Mouse (Mus musculus) cerebellum, adult 18-20 months (tissue): ENCODE results near the gene Pcgf6.
A peak's percentile ranks its signal among the peaks of the same experiment; 100 is the strongest.

Experiments
- DNase-seq, 2 experiments: peaks; one replicate each; pipeline ENCODE4 v3.0.0; 2021

Gene Pcgf6

GRCm38 (mm10) chr19:47050271-47051032, at the start of gene Pcgf6:
TSS of gene Pcgf6 (minus strand) at chr19:47050906.
- DNase-seq: peak; percentile 92 to 93

DNA sequence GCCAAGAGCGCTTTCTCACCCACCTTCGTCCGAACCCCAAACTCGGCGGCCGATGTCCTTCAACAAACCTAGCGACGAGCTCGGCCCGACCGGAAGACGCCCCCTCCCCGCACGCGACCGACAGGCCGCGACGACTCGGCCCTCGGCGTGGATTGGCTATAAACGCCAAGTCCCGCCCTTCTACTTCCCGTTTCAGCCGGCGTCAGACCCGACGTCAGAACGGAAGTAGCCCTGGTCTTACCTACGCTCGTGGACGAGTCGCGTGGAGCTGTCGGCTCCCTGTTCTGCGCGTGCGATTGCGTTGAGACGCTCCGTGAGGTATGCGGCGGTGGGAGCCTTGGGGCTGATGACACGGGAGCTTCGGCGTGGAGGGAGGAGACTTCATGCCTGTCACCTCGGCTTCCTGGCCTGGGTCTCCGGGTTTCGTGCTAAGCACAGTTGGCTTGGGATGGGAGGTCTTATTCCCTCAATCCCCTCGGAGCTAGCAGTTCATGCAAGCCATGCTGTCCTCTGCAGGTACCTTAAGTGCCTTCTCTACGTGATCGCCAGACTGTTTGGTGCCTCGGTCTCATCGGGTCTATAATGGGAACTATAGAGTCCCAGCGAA, 39.9 kb upstream of the Pcgf6 start, which contains the start of the genes Usmg5 and Pdcd11:
Gene Usmg5, minus strand, starts transcription at position 98 of the 607 bp plus-strand sequence.
Gene Pdcd11, plus strand, starts transcription at position 219 of the 607 bp plus-strand sequence.
- DNase-seq: peak; percentile 97 to 98

DNA sequence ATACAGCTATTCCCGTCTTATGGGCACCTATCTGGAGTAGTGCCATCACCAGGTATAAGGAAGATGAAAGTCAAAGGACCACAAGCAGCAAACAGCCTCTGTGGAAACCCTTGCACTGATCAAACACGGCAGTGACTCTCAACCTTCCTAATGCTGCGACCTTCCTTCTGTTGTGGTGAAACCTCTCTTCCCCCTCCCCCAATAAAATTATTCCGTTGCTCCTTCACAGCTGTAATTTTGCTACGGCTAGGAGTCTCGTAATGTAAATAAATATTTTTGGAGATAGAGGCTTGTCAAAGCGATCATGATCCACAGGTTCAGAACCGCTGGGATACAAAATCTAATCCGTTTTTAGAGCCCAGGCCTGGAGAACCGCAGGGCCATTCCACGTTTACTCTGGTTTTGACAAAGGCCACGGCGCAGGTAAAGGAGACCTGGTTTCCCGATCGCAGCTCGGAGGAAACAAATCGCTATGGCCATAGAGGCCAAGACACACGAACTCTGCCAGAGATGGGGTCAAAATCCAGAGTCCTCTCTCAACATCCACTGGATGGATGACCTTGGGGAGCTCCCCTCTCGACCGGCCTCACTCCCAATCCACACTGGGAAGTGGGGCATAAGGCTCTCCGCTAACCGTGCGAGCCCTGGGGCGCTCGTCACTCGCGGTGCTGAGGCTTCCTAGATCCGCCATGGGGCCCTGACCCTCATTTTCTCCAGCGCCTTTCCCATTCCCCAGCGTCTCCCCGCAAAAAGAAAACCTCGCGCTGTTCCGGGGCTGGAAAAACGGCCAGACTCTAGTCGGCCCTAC, 39.2 kb upstream of the Pcgf6 start:
- DNase-seq: no peak

DNA sequence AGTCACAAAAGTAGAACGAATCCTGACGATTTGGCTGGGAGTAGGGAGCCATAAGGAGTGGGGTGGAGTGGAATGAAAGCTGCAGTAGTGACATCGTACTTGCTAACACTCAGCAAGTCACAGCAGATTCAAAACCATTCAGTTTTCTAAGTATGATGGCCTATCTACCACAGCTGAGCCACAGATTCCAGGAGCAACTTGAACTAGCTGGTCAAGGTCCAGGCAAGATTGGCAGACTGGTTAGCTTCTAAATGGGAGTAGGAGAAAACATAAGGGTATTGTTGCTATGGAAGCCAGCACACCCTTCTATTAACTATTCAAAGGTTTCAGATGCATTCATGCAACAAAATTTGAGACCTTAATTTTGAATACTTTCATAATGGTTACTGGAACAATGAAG, 37.5 kb upstream of the Pcgf6 start:
- no peak for DNase-seq

DNA sequence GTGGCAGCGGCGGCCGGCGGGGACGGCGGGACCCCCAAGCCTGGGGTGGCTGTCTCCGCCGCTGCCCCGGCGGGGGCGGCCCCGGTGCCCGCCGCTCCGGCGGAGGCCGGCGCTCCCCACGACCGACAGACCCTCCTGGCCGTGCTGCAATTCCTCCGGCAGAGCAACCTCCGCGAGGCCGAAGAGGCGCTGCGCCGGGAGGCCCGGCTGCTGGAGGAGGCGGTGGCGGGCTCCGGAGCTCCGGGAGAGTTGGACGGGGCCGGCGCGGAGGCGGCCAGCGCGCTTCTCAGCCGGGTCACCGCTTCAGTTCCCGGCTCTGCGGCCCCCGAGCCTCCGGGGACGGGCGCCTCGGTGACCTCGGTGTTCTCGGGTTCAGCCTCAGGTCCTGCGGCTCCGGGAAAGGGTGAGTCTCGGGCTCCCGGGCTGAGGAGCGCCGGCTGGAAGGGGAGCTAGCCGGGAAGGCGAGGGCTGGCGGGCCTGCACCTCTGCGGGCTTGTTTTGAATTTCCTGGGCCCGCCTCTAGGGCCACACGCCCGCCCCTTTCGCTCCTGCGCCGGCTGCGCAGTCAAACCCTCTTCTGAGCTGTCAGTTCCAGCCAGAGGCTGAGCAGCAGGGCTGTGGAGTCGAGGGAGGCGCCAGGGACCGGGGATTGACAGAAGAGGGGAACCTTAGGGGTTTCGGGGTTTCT, 17.4 kb upstream of the Pcgf6 start:
- DNase-seq: peak; percentile 82

- peak; percentile 97 to 98 for DNase-seq
These were observed 16.6 kb upstream of the Pcgf6 start, which contains the start of gene Taf5 for GRCm38 (mm10) chr19:47067096-47067882. TSS of gene Taf5 (plus strand) at chr19:47067746.

GRCm38 (mm10) chr19:47065860-47066259, 15.2 kb upstream of the Pcgf6 start:
- no peak for DNase-seq

DNA sequence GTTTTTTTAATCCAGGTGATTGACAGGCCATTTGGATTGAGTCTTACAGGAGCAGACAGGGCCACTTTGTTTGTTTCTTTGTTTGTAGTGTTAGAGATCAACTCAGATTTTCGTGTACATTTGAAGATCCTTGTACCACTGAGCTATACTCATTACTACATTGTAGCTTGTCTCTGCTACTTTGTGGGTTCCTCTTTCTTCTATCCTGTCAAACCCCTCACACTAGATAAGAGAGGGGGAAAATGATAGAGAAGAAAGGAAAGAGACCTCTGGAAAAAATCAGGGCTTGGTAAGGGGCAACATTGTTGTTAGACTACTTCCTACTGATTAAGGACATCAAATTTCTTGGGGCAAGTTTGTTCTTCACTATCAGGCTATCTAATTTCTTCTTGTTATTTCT, 7.0 kb upstream of the Pcgf6 start:
- no peak for DNase-seq

DNA sequence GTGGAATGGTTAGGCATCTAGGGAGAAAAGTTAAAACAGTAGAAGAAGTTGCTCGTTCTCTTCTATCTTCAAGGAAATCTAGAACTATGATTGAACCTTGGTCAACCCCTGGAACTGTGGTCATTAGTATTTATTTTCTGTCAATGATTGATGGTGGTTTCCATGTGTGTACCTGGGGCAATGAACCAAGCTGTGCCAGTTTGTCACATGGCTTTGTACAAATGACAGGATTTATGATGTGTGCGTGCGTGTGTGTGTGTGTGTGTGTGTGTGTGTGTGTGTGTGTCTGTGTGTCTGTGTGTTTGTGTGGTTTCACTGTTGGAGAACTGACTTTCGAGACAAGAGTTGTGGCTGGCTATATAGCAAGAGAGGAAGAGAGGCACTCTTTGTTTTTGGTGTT, 2.8 kb upstream of the Pcgf6 start:
- no peak for DNase-seq

GRCm38 (mm10) chr19:47052927-47053326, 2.2 kb upstream of the Pcgf6 start:
- no peak for DNase-seq

DNA sequence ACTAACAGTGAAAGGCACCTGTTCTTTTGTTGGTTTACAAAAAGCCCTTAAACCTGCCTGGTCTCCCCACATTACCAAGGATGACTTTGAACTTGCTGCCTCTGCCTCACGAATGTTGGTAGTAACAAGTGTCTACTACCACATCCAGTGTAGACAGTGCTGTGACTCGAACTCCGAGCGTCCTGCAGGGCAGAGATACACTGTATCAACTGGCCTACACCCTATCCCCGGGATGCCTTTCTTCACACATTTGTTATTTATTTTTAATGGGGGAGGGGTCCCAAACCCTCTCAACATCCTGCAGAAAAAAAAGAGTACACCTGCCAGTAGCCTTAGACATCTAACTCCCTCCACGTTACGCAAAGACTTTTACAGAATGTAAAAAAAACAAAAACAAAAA, 866 bp downstream of the Pcgf6 start:
- DNase-seq: no peak

DNA sequence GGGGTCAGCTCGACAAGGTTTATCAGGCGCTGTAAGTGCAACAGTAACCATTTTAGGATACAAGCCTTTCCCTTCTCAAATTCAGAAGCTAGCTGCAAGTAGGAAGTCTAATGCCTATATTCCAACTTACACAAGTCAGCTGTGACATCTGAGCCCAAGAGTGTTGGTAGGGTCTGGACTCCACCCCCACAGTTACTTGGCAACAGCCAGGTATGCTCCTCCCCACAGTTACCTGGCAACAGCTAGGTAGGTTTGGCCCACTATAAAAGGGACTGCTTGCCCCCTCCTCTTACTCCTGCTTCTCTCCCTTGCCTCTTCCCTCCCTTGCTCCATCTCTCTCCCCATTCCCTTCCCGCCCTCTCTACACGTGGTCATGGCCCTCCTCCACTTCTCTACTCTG, 1.6 kb downstream of the Pcgf6 start:
- no peak for DNase-seq

DNA sequence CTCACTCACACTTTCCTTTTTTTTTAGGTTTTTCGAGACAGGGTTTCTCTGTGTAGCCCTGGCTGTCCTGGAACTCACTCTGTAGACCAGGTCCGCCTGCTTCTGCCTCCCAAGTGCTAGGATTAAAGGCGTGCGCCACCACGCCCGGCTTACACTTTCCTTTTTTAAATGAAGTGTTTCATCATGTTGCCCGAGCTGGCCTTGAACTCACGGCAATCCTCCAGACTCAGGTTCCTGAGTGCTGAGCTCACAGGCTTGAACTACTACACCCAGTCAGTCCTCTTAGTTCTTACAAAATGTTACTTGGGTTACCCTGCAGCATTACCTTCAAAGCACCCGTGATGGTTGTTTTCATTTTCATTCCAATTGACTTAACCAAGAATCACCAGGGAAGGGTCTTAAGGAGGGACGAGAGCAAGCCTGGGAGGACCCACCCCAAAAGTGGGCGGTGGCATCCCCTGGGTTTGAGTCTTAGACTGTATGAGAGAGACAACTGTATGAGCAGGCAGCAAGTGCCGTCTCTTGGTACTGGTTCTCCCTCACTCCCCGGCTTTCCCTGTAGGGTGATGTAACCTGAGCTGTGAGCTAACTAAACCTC, 3.4 kb downstream of the Pcgf6 start:
- no peak for DNase-seq

DNA sequence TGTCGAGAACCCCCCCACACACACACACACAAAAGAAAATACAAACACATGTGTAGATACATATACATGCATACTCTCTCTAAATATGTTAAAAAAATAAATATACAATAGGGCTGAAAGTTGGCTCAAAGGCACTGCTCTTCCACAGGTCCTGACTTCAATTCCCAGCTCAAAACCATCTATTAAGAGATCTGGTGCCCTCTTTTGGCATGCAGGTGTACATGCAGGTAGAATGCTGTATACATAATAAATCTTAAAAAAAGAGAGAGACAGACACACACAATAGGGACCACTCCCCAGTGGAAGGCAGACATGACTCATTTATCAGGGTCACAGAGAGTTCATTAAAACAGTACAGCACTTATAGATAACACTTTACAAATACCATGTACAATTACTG, 4.4 kb downstream of the Pcgf6 start:
- no peak for DNase-seq

GRCm38 (mm10) chr19:47043608-47044007, 7.1 kb downstream of the Pcgf6 start:
- DNase-seq: no peak

GRCm38 (mm10) chr19:47040720-47041473, 9.8 kb downstream of the Pcgf6 start:
- no peak for DNase-seq

DNA sequence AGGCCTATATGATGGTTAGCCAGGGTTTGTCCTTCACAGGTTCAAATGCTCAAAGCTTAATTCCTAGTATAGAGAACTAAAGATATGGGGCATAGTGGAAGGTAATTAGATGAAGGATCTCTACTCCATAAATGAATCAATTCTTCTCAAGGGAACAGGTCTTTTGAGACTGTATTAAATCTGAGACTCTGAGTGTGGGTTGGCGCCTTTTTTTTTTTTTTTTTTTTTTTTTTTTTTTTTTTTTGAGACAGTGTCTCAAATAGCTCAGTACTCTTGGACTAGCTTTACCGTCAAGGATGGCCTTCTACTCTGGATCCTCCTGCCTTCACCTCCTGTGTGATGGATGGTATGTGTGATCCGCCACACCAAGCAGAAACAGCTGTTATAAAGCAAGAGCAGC, 14.1 kb downstream of the Pcgf6 start:
- DNase-seq: no peak

- no peak for DNase-seq
These were observed 15.8 kb downstream of the Pcgf6 start for GRCm38 (mm10) chr19:47034916-47035315.

DNA sequence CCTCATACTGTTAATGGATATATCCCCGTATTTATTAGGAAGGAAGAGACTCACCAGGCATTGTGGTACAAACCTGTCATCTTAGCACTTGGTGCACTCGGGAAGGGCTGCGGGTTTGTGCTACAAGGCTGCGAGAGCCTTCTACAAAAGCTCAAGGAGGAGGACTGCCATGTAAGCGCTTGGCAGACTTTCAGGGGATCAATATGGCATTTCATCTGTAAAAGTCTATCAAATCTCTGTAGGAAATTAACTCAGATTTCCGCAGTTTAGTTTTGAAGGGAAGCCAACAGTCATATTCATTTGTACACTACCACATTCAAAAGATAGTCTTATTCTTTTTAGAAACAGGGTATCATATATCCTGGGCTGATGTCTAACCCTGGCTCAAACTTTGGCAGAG, 18.9 kb downstream of the Pcgf6 start:
- no peak for DNase-seq

GRCm38 (mm10) chr19:47029796-47030195, 20.9 kb downstream of the Pcgf6 start:
- no peak for DNase-seq

DNA sequence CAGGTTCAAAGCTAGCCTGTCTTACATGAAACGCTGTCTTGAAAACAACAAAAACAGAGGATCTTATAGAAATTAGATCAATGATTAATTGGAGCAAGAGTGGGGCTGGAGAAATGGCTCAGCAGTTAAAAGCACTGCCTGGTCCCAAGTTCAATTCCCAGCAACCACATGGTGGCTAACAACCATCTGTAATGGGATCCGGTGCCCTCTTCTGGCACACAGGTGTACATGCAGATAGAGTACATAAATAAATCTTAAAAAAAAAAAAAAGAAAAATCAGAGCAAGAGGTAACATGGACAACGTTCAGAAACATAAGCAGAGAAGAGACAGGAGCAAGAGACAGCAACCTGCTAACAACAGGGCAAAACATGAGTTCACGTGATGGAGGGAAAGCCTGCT, 24.2 kb downstream of the Pcgf6 start:
- no peak for DNase-seq
